Mouse (Mus musculus) embryonic facial prominence, embryonic 13.5 days (tissue): ENCODE results near the gene Nrbf2. TPM values are rescaled to one million over a fixed set of nuclear protein-coding genes. Genes with fewer than 3 reads are reported as not detected.

ENCODE experiments used
- polyA plus RNA-seq: library from polyadenylated mRNA; unstranded; fragments of >200 nt; fragmentation: Nextera tagmentation; extraction: Ambion mirVana; gene quantifications from 2 replicates; pipeline ENCODE4 v1.2.1, GENCODE M21; 2015

Gene Nrbf2
- polyA plus RNA-seq, 1 experiment from 2014 or later: 38.9 TPM

Other genes starting within 250 kb of the Nrbf2 start
- gene Jmjd1c, start 189.2 kb downstream of the Nrbf2 start, polyA plus RNA-seq: 50.7 and 53.0 TPM in 2 replicates
- gene Reep3, start 188.4 kb downstream of the Nrbf2 start, polyA plus RNA-seq: 46.3 and 51.3 TPM in 2 replicates